Mouse (Mus musculus): ENCODE results near the gene Vps11. TPM values are rescaled to one million over a fixed set of nuclear protein-coding genes. Genes with fewer than 3 reads are reported as not detected.
"Not testable (repeated sequence)": the region's sequence is repeated elsewhere in the genome, so short reads cannot be mapped to it uniquely, and the experiment has no call there.

Vps11 gene
- polyA plus RNA-seq, 1 experiment, result 43.2 TPM

DNA sequence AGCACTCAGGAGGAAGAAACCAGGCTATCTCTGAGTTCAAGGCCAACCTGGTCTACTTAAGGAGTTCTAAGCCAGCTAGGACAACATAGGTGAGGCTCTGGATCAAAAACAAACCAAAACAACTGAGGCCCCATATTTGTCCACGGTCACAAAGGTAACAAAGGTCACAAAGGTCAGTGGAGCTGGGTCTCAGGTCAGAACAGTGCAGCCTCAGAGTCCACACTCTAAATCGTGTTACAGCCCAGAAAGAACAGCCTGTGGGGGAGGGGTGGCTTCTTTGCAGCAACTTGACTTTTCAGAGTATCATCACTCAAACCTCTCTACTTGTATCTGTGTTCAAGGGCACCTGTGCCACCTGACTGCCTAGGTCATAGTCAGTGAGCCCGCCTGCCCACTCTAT, 51.7 kb downstream of the Vps11 start:
- TF ChIP-seq POLR2A (IDR thresholded peaks at IDR 0.05; ENCODE audit: extremely low read depth, insufficient read depth, low read length), result no peak
- TF ChIP-seq CTCF (IDR thresholded peaks at IDR 0.05; ENCODE audit: extremely low read depth, insufficient read depth, low read length), result no peak
- Histone ChIP-seq H3K4me1 (ENCODE audit: control insufficient read depth, insufficient read depth, low read length) (peaks cover 5% of the 10 kb centered on the region), H3K4me3 (ENCODE audit: insufficient read depth, low read length) (no peak overlapping the region)

DNA sequence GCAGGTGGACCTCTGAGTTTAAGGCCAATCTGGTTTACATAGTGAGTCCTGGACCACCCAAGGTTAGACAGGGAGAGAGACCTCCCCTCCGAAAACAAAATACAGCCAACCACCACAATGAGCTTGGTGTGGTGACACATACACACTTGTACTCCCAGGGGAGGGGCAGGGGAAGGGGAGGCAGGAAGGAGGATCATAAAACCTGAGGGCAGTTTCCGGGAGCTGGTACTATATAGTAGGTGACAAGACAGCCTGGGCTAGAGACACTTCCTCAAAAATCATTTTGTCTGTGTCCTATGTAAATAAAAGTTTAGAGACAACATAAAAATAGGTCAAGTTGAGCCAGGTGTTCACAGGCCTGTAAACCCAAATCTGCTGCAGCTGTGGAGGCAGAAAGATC, 54.2 kb downstream of the Vps11 start:
- no peaks in the 10 kb centered on the region for H3K4me1 ChIP-seq (ENCODE audit: control insufficient read depth, insufficient read depth, low read length)
- H3K27ac ChIP-seq (ENCODE audit: insufficient read depth, low read length), result no peak overlapping the region
- no peak overlapping the region for H3K4me3 ChIP-seq (ENCODE audit: insufficient read depth, low read length)
- TF ChIP-seq POLR2A (IDR thresholded peaks at IDR 0.05; ENCODE audit: extremely low read depth, insufficient read depth, low read length) (no peak), CTCF (IDR thresholded peaks at IDR 0.05; ENCODE audit: extremely low read depth, insufficient read depth, low read length) (no peak)

More for the DNA sequence above, 51.7 kb downstream of the Vps11 start:
- no peak overlapping the region for H3K27ac ChIP-seq (ENCODE audit: insufficient read depth, low read length)

DNA sequence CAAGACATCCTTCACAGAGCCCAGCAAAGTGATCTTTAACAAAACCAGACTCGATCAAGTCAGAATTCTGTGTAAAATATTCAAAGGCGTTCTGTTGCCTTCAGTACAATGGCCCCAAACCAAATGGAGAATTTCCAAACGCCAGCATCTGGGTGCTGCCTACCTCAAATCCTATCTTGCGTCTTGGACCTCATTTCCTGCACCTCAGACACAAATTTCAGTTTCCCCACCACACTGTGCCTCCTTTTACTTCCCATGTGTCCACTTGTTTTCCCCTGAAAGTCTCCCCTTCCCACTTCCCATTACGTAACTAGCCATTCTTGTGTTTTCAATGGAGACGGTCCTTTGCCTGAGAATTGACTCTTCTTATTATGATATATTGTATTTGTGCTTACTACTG, 54.9 kb downstream of the Vps11 start:
- no peak overlapping the region for H3K27ac ChIP-seq (ENCODE audit: insufficient read depth, low read length)
- TF ChIP-seq POLR2A (IDR thresholded peaks at IDR 0.05; ENCODE audit: extremely low read depth, insufficient read depth, low read length), result no peak
- no peak for TF ChIP-seq CTCF (IDR thresholded peaks at IDR 0.05; ENCODE audit: extremely low read depth, insufficient read depth, low read length)
- no peak overlapping the region for H3K4me3 ChIP-seq (ENCODE audit: insufficient read depth, low read length)
- no peaks in the 10 kb centered on the region for H3K4me1 ChIP-seq (ENCODE audit: control insufficient read depth, insufficient read depth, low read length)

DNA sequence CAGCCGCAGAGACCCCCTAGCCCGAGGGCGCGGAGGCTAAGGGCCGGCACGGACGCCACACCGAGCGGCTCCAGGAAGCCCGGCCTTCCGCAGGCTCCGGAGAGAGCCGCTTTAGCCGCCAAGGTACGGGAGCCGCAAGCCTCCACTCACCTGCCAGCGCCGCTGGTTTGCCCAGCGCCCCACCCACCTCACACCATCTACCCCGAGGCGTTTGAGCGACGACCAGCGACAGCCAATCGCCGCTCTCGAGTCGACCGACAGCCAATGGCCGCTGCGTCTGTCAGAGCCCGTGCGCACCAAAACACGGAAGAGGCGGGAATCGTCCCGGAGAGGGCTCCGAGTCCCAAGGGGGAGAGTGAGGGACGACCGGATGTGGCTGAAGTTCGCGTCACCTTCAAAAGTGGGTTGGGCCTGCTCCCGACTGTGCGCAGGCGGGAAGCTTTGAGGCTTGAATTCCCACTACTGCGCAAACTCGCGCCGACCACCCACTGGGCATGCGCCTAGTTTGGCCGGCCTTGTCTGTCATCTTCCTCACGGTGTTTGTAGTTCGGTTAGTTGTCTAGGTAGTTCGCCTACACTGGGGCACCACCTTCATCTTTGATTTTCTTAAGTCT, 55.9 kb downstream of the Vps11 start, which contains the start of gene Hinfp:
Gene Hinfp, minus strand, starts transcription at position 206 of the 614 bp plus-strand sequence.
- Histone ChIP-seq H3K27ac (ENCODE audit: insufficient read depth, low read length) (0 out of 2 replicates have a peak within 1 kb of the TSS, but pooled peaks have one; percentile 5), H3K4me3 (ENCODE audit: insufficient read depth, low read length) (peak within 1 kb of the TSS; percentile 77), H3K4me1 (ENCODE audit: control insufficient read depth, insufficient read depth, low read length) (no peaks in the 10 kb centered on the region)
- TF ChIP-seq POLR2A (IDR thresholded peaks at IDR 0.05; ENCODE audit: extremely low read depth, insufficient read depth, low read length), result peak; percentile 95
- no peak for TF ChIP-seq CTCF (IDR thresholded peaks at IDR 0.05; ENCODE audit: extremely low read depth, insufficient read depth, low read length)

DNA sequence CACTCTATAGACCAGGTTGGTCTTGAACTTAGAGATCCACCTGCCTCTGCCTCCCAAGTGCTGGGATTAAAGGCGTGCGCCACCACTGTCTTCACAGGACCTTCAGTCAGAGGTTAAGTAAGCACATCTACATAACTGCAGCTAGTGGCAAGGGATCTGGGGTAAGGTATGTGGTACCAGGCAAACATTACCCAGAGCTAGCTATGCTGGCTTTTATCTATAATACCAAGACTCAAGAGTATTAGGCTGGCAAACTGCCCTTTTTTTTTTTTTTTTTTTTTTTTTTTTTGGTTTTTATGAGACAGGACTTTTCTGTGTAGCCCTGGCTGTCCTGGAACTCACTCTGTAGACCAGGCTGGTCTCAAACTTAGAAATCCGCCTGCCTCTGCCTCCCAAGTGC, 61.5 kb downstream of the Vps11 start:
- not testable (repeated sequence) for H3K4me3 ChIP-seq (ENCODE audit: insufficient read depth, low read length); H3K4me1 ChIP-seq (ENCODE audit: control insufficient read depth, insufficient read depth, low read length); H3K27ac ChIP-seq (ENCODE audit: insufficient read depth, low read length)

Other genes with a start within 250 kb of the Vps11 start
- 0.10 and 0.19 TPM in 2 replicates for gene Gm49380, start 248.2 kb downstream of the Vps11 start, polyA plus RNA-seq (2012; rRNA removed)
- gene Rnf26, start 248.2 kb downstream of the Vps11 start, polyA plus RNA-seq (2012; rRNA removed), result 29.5 and 30.3 TPM in 2 replicates
- gene Mcam, start 227.2 kb downstream of the Vps11 start, polyA plus RNA-seq (2012; rRNA removed), result 26.2 and 27.4 TPM in 2 replicates
- 18.2 and 22.8 TPM in 2 replicates for gene Cbl, start 127.6 kb downstream of the Vps11 start, polyA plus RNA-seq (2012; rRNA removed)
- 1.8 and 4.9 TPM in 2 replicates for gene Ccdc153, start 121.0 kb downstream of the Vps11 start, polyA plus RNA-seq (2012; rRNA removed)
- 0.40 and 0.71 TPM in 2 replicates for gene Pdzd3, start 110.2 kb downstream of the Vps11 start, polyA plus RNA-seq (2012; rRNA removed)
- gene Nlrx1, start 93.1 kb downstream of the Vps11 start, polyA plus RNA-seq (2012; rRNA removed), result 7.0 and 8.0 TPM in 2 replicates
- 86.3 and 91.1 TPM in 2 replicates for gene Abcg4, start 73.1 kb downstream of the Vps11 start, polyA plus RNA-seq (2012; rRNA removed)
- 27.6 and 33.6 TPM in 2 replicates for gene Hinfp, start 56.0 kb downstream of the Vps11 start, polyA plus RNA-seq (2012; rRNA removed)
- 203 and 213 TPM in 2 replicates for gene C2cd2l, start 41.4 kb downstream of the Vps11 start, polyA plus RNA-seq (2012; rRNA removed)
- 18.0 and 19.3 TPM in 2 replicates for gene Dpagt1, start 35.7 kb downstream of the Vps11 start, polyA plus RNA-seq (2012; rRNA removed)
- 64.8 and 68.3 TPM in 2 replicates for gene H2afx, start 27.0 kb downstream of the Vps11 start, polyA plus RNA-seq (2012; rRNA removed)
- gene Hmbs, start 17.4 kb downstream of the Vps11 start, polyA plus RNA-seq (2012; rRNA removed), result 30.5 and 31.2 TPM in 2 replicates
- gene Hyou1, start 17.8 kb upstream of the Vps11 start, polyA plus RNA-seq (2012; rRNA removed), result 55.4 and 56.7 TPM in 2 replicates
- gene Slc37a4, start 35.2 kb upstream of the Vps11 start, polyA plus RNA-seq (2012; rRNA removed), result 49.9 and 58.8 TPM in 2 replicates
- gene Rps25, start 45.5 kb upstream of the Vps11 start, polyA plus RNA-seq (2012; rRNA removed), result 559 and 574 TPM in 2 replicates
- gene Trappc4, start 45.9 kb upstream of the Vps11 start, polyA plus RNA-seq (2012; rRNA removed), result 83.8 and 88.1 TPM in 2 replicates
- 46.7 and 48.0 TPM in 2 replicates for gene Ccdc84, start 56.9 kb upstream of the Vps11 start, polyA plus RNA-seq (2012; rRNA removed)
- gene Foxr1, start 79.5 kb upstream of the Vps11 start, polyA plus RNA-seq (2012; rRNA removed), result 0.04 TPM in 1 of 2 replicates, not detected in the other
- 0.11 TPM in 1 of 2 replicates, not detected in the other for gene Upk2, start 93.3 kb upstream of the Vps11 start, polyA plus RNA-seq (2012; rRNA removed)
- gene Bcl9l, start 121.2 kb upstream of the Vps11 start, polyA plus RNA-seq (2012; rRNA removed), result 13.8 and 14.6 TPM in 2 replicates
- gene Cxcr5, start 200.2 kb upstream of the Vps11 start, polyA plus RNA-seq (2012; rRNA removed), result 0.06 TPM in 1 of 2 replicates, not detected in the other
- gene Ddx6, start 243.2 kb upstream of the Vps11 start, polyA plus RNA-seq (2012; rRNA removed), result 35.0 and 35.1 TPM in 2 replicates